ENCODE assay signal across 10 mouse cellular contexts in the genomic region with DNA sequence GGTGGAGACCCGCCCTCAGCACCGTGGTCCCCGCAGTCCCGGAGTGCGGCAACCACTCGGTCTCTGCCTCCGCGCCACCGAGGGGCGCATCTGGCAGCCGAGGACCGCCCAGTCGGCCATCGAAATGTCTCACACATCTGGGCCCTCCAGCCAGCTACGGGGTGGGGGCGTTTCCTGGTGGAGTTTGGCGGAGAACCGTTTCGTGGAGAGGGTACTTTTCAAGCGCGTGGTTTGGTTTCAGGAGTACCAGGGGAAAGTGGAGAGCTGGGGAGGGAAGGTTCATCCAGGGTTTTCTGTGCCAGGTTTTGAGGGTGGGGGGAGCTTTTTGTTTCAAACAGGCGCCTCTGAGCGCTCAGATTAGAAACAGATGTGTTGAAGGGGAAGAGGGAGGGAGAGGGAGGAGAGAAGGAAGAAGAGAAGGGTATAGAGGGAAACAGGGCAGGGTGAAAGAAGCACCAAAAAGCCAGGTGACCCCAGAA. TPM values are rescaled to one million over a fixed set of nuclear protein-coding genes. Genes with fewer than 3 reads are reported as not detected.
A peak's percentile ranks its signal among the peaks of the same experiment; 100 is the strongest.
DNase-seq lines count a peak whose midpoint lies in the region; ATAC-seq lines count a peak whose summit lies in the region.
"Had no signal": no experiment of that assay in that cellular context is flagged by ENCODE, and none has a peak within 500 bp of the region (broad histone marks: within the 10 kb centered on the region; RNA-seq: fewer than 3 reads in every experiment).

No protein-coding gene starts in this region.

- H3K4me3 ChIP-seq in heart, embryonic 11.5 days (ENCODE audit: low read depth, low read length), result peak overlapping the region; percentile 76

- H3K27me3 ChIP-seq in heart, embryonic 11.5 days (ENCODE audit: control insufficient read depth, insufficient read depth, low read length), result peaks cover 32% of the 10 kb centered on the region

- H3K4me1 ChIP-seq in heart, embryonic 11.5 days (ENCODE audit: control insufficient read depth, insufficient read depth, low read length), result peaks cover 4% of the 10 kb centered on the region; the same call in 1 of the 2 replicates

- WGBS in heart, embryonic 11.5 days (ENCODE audit: insufficient replicate concordance), result 0% methylated on average over 23 of the region's 23 CpGs

- H3K4me2 ChIP-seq in heart, embryonic 11.5 days, result peak overlapping the region; percentile 98

- intact Hi-C loops in heart, postnatal 25 days (cut with DNase I), result no loop called here

- ATAC-seq in heart, embryonic 11.5 days (replicated peaks; ENCODE audit: insufficient number of reproducible peaks, low FRiP score, low TSS enrichment), result peak; percentile 26; the same call in 1 of the 2 replicates
- no peak for ATAC-seq in granulocyte monocyte progenitor cell, adult 5-6 weeks (replicated peaks; ENCODE audit: poor library complexity, severe bottlenecking)

- peak overlapping the region; percentile 82 for H3K27ac ChIP-seq in heart, embryonic 11.5 days (ENCODE audit: low read depth, low read length)

- H3K36me3 ChIP-seq in heart, embryonic 11.5 days (ENCODE audit: control insufficient read depth, insufficient read depth, low read length), result no peaks in the 10 kb centered on the region
- H3K36me3 ChIP-seq: G1E had no signal

- peak overlapping the region; percentile 75 for H3K9ac ChIP-seq in heart, embryonic 11.5 days (ENCODE audit: low read depth, low read length)

- H3K9me3 ChIP-seq in heart, embryonic 11.5 days (replicated peaks; ENCODE audit: control insufficient read depth, low read length), result no peaks in the 10 kb centered on the region

- peak; percentile 94 for DNase-seq in heart, adult 11 months
- no peak for DNase-seq in heart, postnatal 25 days (ENCODE audit: low spot score)
- peak; percentile 33 for DNase-seq in urinary bladder, postnatal 14 days (ENCODE audit: low spot score)
- DNase-seq in urinary bladder, postnatal 10 days (ENCODE audit: low spot score), result no peak
- peak; percentile 15 for DNase-seq in liver
- peak; percentile 42 for DNase-seq in retina, postnatal 1 day

RNA-seq across cellular contexts. Expression of a gene that starts 0.7 kb away (rescaled TPM):
- total RNA-seq in heart, postnatal 25 days (2021), result 1 to 10 TPM; 3.4 to 7.0 TPM
- polyA plus RNA-seq in heart, embryonic 11.5 days (2014; fragmentation: Nextera tagmentation; extraction: Ambion mirVana), result 13.5 and 15.3 TPM in 2 replicates
- not detected in 2 replicates for total RNA-seq in granulocyte monocyte progenitor cell, adult 5-6 weeks (2014; fragmentation: Nextera tagmentation)
- total RNA-seq in granulocyte monocyte progenitor cell, adult 5-6 weeks (2017), result 0.13 and 0.52 TPM in 2 replicates
- polyA plus RNA-seq: G1E had no signal

RNA-seq across cellular contexts. Expression of a gene that starts 16.0 kb away (rescaled TPM):
- total RNA-seq in heart, postnatal 25 days (2021), result not detected
- not detected in 2 replicates for polyA plus RNA-seq in heart, embryonic 11.5 days (2014; fragmentation: Nextera tagmentation; extraction: Ambion mirVana)
- not detected in 2 replicates for total RNA-seq in granulocyte monocyte progenitor cell, adult 5-6 weeks (2014; fragmentation: Nextera tagmentation)
- total RNA-seq in granulocyte monocyte progenitor cell, adult 5-6 weeks (2017), result not detected in 2 replicates
- total RNA-seq: layer of hippocampus, postnatal 14 days had no signal
- polyA plus RNA-seq: G1E had no signal

Comparison
In these comparisons a context has a peak if more than half of its experiments do, and no peak if none do; other contexts are left out.
1. DNase-seq: peak in heart, adult 11 months (single experiment), urinary bladder, postnatal 14 days (single experiment), liver (single experiment) and retina, postnatal 1 day (single experiment); none in heart, postnatal 25 days (single experiment) and urinary bladder, postnatal 10 days (single experiment).